Mouse (Mus musculus) layer of hippocampus, postnatal 36 days (tissue): ENCODE results near the gene Spag5. TPM values are rescaled to one million over a fixed set of nuclear protein-coding genes. Genes with fewer than 3 reads are reported as not detected.

ENCODE experiments used
- DNase-seq, 2 experiments: peaks; one replicate each; pipeline ENCODE4 v3.0.0; 2022
- total RNA-seq, 2 experiments: library from RNA; stranded (reverse); gene quantifications; 2 replicates each; pipeline ENCODE4 v1.2.3; 2021

Spag5 gene
- total RNA-seq, 2 experiments from 2014 or later: 6.9 to 10.1 TPM

GRCm38 (mm10) chr11:78353081-78353480, 51.8 kb downstream of the Spag5 start:
- DNase-seq: no peak

GRCm38 (mm10) chr11:78354905-78355304, 53.6 kb downstream of the Spag5 start:
- no peak for DNase-seq

DNA sequence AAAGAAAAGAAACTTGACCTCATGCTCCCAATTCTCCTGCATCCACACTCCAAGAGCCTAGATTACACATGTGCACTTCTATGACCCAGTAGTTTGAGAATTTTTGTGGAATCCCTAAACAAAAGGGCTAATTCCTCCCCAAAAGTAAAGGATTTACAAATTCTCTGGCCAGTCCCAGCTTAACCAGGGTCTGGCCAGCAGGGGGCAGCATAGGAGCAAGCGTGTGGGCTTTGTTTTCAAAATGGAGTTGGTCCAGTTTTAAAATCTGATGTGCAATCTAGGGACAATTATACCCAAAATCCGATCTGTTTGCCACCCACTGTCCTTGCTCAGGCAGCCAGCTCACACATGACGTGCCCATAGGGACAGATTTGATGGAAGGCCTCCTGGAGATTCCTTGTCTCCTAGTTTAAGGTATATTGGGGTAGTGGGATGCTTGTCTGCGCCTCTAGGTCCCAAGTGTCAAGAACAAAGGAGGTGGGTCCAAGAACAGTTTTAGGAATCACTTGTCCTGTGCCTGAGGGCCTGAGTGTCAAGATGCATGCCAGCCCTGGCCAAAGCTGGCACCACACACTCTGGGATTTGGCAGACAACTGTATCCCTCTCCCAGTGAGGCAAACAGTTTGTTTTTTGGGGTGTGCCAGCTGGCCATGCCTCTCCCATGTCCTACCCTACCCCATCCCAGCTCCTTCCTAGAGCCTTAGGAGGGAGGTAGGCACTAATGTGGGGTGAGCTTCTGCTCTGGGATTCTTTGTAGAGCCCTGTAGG, 54.3 kb downstream of the Spag5 start:
- peak; percentile 51 to 67 for DNase-seq

DNA sequence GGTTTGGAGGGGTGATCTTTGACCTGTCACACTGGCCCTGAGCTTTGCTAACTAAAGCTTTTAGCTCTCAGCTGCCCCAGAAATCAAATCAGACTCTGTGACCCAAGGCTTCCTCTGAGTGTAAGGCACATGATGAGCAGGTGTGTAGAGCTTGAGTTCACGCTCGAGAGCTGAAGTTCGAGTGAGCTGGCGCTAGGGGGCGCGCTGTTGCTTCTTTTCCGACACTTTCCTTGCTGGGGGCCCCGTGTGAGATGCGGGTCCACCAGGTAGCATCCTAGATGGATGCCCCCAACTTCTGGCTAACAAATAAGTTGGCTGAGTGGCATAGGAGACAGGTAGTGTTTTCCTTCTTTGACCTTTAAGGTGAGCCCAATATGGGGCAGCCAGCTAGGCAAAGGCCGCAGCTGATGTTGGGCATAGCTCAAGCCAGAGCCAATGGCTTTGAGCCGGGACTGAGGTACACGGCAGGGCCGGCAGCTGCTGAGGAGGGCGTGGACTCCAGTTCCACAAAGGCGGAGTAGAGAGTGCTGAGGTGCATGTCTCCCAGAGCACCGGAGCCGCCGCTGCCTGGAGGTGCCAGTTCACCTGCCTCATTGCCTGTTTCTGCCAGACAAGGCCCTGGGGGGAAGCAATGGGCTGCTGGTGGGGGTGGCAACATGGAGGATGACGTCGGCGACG, 57.1 kb downstream of the Spag5 start:
- no peak for DNase-seq

DNA sequence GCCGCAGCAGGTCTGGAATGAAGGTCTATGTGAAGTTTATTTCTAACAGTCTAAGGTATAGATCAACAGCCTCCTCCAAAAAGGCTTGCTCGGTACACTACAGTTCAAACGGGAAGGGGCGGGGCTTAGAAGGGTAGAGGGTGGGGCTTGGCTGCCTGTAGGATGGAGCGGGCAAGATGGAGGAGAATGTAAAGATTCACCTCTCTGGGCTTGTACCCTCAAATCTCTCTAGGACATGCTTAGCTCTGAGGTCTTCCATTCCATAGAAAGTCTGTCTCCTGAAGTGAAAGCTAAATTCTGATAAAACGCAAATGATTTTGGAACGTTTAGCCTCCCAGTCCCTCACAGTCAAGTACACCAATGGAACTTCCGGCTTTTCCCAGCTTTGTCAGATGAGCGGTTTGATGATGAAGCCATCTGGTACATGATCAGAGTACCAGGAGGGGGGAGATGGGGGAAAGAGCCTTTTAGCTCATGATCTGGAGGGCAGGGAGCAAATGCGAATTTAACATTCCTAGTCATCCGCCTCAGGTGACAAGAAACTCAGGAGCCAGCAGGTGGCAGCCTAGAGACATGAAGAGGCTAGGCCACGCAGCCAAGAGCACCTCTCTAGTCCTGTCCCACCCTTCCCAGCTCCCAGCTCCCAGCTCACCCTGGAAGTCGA, 58.9 kb downstream of the Spag5 start:
- peak; percentile 64 to 67 for DNase-seq

GRCm38 (mm10) chr11:78360789-78361131, 59.4 kb downstream of the Spag5 start:
- DNase-seq: no peak

- no peak for DNase-seq
Observed at GRCm38 (mm10) chr11:78363309-78364007, 62.1 kb downstream of the Spag5 start.

- DNase-seq: no peak
Observed at GRCm38 (mm10) chr11:78364103-78364502, 62.8 kb downstream of the Spag5 start.

GRCm38 (mm10) chr11:78367456-78368225, 66.3 kb downstream of the Spag5 start:
- no peak for DNase-seq

DNA sequence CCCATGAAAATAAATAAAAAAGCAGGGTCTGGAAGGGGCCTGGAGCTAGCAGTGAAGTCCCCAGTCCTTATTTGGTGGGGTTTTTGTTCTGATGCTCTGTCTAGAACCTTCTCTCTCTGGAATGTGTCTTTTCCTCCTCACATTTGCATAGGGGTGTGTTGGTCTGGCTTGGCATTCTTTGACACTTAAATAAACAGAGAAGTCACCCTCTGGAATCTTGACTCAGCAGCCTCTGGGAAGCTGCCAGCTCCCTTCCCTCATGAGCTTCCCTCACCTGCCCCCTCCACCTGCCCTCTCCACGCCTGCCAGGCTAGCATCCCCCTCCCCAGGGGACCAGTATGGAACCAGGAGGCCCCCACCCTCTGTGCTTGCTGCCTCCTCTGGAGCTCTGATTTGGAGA, 69.1 kb downstream of the Spag5 start:
- DNase-seq: no peak

DNA sequence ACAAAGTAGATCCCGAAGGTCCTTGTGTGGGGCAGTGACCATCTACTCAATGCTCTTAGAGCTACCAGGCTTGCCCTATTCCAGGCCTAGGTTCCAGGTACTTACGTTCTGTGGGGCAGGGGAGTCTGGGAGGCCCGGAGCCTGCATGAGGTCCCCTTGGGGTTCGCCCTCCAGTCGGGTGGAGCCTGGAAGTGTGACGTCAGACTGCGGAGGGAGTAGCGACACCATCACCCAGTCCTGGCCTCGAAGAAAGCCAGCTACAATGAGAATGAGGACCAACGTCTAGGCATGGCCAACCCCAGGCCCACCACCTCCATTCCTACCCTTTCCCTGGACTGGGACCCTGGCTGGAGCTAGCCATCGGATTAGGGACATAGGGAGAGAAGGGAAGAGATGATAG, 70.4 kb downstream of the Spag5 start:
- DNase-seq: no peak

Other genes starting within 250 kb of the Spag5 start
- gene Eral1, start 221.1 kb upstream of the Spag5 start, total RNA-seq: 10 to 100 TPM; 19.8 to 21.2 TPM
- gene Fam222b, start 206.9 kb upstream of the Spag5 start, total RNA-seq: 10 to 100 TPM; 29.5 to 33.0 TPM
- 10 to 100 TPM; 10.9 to 15.0 TPM for gene Traf4, start 135.9 kb upstream of the Spag5 start, total RNA-seq
- 1 to 10 TPM; 2.4 to 2.5 TPM for gene Nek8, start 124.9 kb upstream of the Spag5 start, total RNA-seq
- gene Tlcd1, start 124.8 kb upstream of the Spag5 start, total RNA-seq: 10 to 100 TPM; 22.3 to 24.0 TPM
- 100 to 1,000 TPM; 714 to 715 TPM for gene Rpl23a, start 117.9 kb upstream of the Spag5 start, total RNA-seq
- gene Rab34, start 113.1 kb upstream of the Spag5 start, total RNA-seq: 10 to 100 TPM; 26.8 to 28.5 TPM
- gene Proca1, start 108.1 kb upstream of the Spag5 start, total RNA-seq: 1 to 10 TPM; 3.6 to 5.7 TPM
- 10 to 100 TPM; 61.0 to 66.3 TPM for gene Sdf2, start 55.8 kb upstream of the Spag5 start, total RNA-seq
- gene Supt6, start 55.5 kb upstream of the Spag5 start, total RNA-seq: 100 to 1,000 TPM; 116 to 125 TPM
- gene 2610507B11Rik, start 39.8 kb upstream of the Spag5 start, total RNA-seq: 100 to 1,000 TPM; 194 to 217 TPM
- gene BC030499, start 10.7 kb upstream of the Spag5 start, total RNA-seq: 1 to 10 TPM; 7.2 to 7.8 TPM
- 100 to 1,000 TPM; 781 to 864 TPM for gene Aldoc, start 21.4 kb downstream of the Spag5 start, total RNA-seq
- gene Pigs, start 26.9 kb downstream of the Spag5 start, total RNA-seq: 10 to 100 TPM; 57.9 to 59.0 TPM
- 10 to 100 TPM; 31.6 to 36.4 TPM for gene Unc119, start 42.0 kb downstream of the Spag5 start, total RNA-seq
- not detected for gene Foxn1, start 85.0 kb downstream of the Spag5 start, total RNA-seq
- gene Slc13a2, start 120.7 kb downstream of the Spag5 start, total RNA-seq: not detected
- gene Slc46a1, start 164.2 kb downstream of the Spag5 start, total RNA-seq: 10 to 100 TPM in 1 of 2 experiments, 1 to 10 TPM in 1; 9.5 to 11.3 TPM
- gene Sarm1, start 196.2 kb downstream of the Spag5 start, total RNA-seq: 10 to 100 TPM; 39.9 to 41.1 TPM
- 10 to 100 TPM; 54.2 to 70.1 TPM for gene Vtn, start 197.6 kb downstream of the Spag5 start, total RNA-seq
- 1 to 10 TPM; 4.5 to 4.9 TPM for gene Sebox, start 201.9 kb downstream of the Spag5 start, total RNA-seq
- 10 to 100 TPM; 43.0 to 44.0 TPM for gene Tmem199, start 210.6 kb downstream of the Spag5 start, total RNA-seq
- 100 to 1,000 TPM; 116 to 121 TPM for gene Poldip2, start 210.7 kb downstream of the Spag5 start, total RNA-seq
- 10 to 100 TPM; 32.1 to 32.6 TPM for gene Tnfaip1, start 234.8 kb downstream of the Spag5 start, total RNA-seq
- 10 to 100 TPM; 75.1 to 79.0 TPM for gene Ift20, start 234.8 kb downstream of the Spag5 start, total RNA-seq
- 10 to 100 TPM; 11.1 to 12.7 TPM for gene Tmem97, start 249.2 kb downstream of the Spag5 start, total RNA-seq